ENCODE assay signal across 8 mouse cellular contexts in genomic region chr14:78850666-78851065, GRCm38 (mm10). TPM values are rescaled to one million over a fixed set of nuclear protein-coding genes. Genes with fewer than 3 reads are reported as not detected.
A peak's percentile ranks its signal among the peaks of the same experiment; 100 is the strongest.
DNase-seq lines count a peak whose midpoint lies in the region; ATAC-seq lines count a peak whose summit lies in the region.
"Had no signal": no experiment of that assay in that cellular context is flagged by ENCODE, and none has a peak within 500 bp of the region (broad histone marks: within the 10 kb centered on the region; RNA-seq: fewer than 3 reads in every experiment).

No protein-coding gene starts in this region.

- H3K27me3 ChIP-seq in midbrain, embryonic 13.5 days: no peaks in the 10 kb centered on the region
- H3K27me3 ChIP-seq in forebrain, embryonic 16.5 days (replicated peaks; ENCODE audit: control insufficient read depth, insufficient read depth, low read length): no peaks in the 10 kb centered on the region

- no peak overlapping the region for H3K9ac ChIP-seq in midbrain, embryonic 13.5 days (replicated peaks)
- H3K9ac ChIP-seq in forebrain, embryonic 16.5 days (replicated peaks; ENCODE audit: low read depth, low read length): no peak overlapping the region

- WGBS in midbrain, embryonic 13.5 days: 34% methylated on average over 8 of the region's 8 CpGs
- 45% methylated on average over 8 of the region's 8 CpGs for WGBS in forebrain, embryonic 16.5 days

- H3K9me3 ChIP-seq in midbrain, embryonic 13.5 days: no peaks in the 10 kb centered on the region
- H3K9me3 ChIP-seq in forebrain, embryonic 16.5 days (ENCODE audit: control insufficient read depth, low read length): no peaks in the 10 kb centered on the region

- 0 out of 2 replicates have a peak, but pooled peaks have one; percentile 8 for ATAC-seq in midbrain, embryonic 13.5 days
- ATAC-seq in forebrain, embryonic 16.5 days: no peak
- ATAC-seq: activated CD4-positive, CD25-positive, alpha-beta regulatory T cell, adult 4 months had no signal

- H3K4me3 ChIP-seq in midbrain, embryonic 13.5 days (replicated peaks): no peak overlapping the region
- H3K4me3 ChIP-seq in forebrain, embryonic 16.5 days (replicated peaks; ENCODE audit: low read length): no peak overlapping the region

- H3K27ac ChIP-seq in midbrain, embryonic 13.5 days: no peak overlapping the region
- H3K27ac ChIP-seq in forebrain, embryonic 16.5 days (ENCODE audit: low read length): no peak overlapping the region

- DNase-seq in adrenal gland, postnatal 36 days: peak; percentile 25 to 44
- DNase-seq in embryo, embryonic 9.5 days (ENCODE audit: extremely low spot score): peak; percentile 56
- peak; percentile 92 for DNase-seq in kidney, adult 9 months
- DNase-seq in cerebellum, adult 8-10 months: no peak
- DNase-seq in spleen, postnatal 10 days (ENCODE audit: low spot score in 2 of 2): no peak

- no peaks in the 10 kb centered on the region for H3K36me3 ChIP-seq in midbrain, embryonic 13.5 days
- H3K36me3 ChIP-seq in forebrain, embryonic 16.5 days (ENCODE audit: control insufficient read depth, insufficient read depth): no peaks in the 10 kb centered on the region

- H3K4me1 ChIP-seq in midbrain, embryonic 13.5 days (replicated peaks): peaks cover 13% of the 10 kb centered on the region
- H3K4me1 ChIP-seq in forebrain, embryonic 16.5 days (replicated peaks; ENCODE audit: control insufficient read depth, insufficient read depth, low read length): peaks cover 13% of the 10 kb centered on the region

- H3K4me2 ChIP-seq in midbrain, embryonic 13.5 days (replicated peaks): no peak overlapping the region
- no peak overlapping the region for H3K4me2 ChIP-seq in forebrain, embryonic 16.5 days (ENCODE audit: low read length)

RNA-seq across cellular contexts. Expression of gene Vwa8, which starts 1.8 kb away (rescaled TPM):
- 100 to 1,000 TPM; 146 to 169 TPM for total RNA-seq in adrenal gland, postnatal 36 days (2021)
- 5.0 and 5.7 TPM in 2 replicates for polyA plus RNA-seq in midbrain, embryonic 13.5 days (2015; fragmentation: Nextera tagmentation; extraction: Ambion mirVana)
- polyA plus RNA-seq in forebrain, embryonic 16.5 days (2015; fragmentation: Nextera tagmentation; extraction: Ambion mirVana): 5.4 and 6.3 TPM in 2 replicates

Comparison
In these comparisons a context has a peak if more than half of its experiments do, and no peak if none do; other contexts are left out.
1. DNase-seq: peak in adrenal gland, postnatal 36 days (2 of 2), embryo, embryonic 9.5 days (single experiment) and kidney, adult 9 months (single experiment); none in cerebellum, adult 8-10 months (single experiment) and spleen, postnatal 10 days (0 of 2).